Mouse (Mus musculus): ENCODE results near the gene Rxfp4.

The Rxfp4 gene

GRCm38 (mm10) chr3:88627535-88627934 is 25.4 kb downstream of the Rxfp4 start:
- peak; percentile 79 to 87 for DNase-seq

- peak in 1 of 2 experiments; percentile 43 for DNase-seq
Measured at GRCm38 (mm10) chr3:88627114-88627513, 25.8 kb downstream of the Rxfp4 start.

GRCm38 (mm10) chr3:88626316-88626715 is 26.6 kb downstream of the Rxfp4 start:
- DNase-seq: peak in 1 of 2 experiments; percentile 53

- no peak for DNase-seq
Measured at GRCm38 (mm10) chr3:88625531-88625930, 27.4 kb downstream of the Rxfp4 start.

- no peak for DNase-seq
Measured at GRCm38 (mm10) chr3:88624951-88625350, 28.0 kb downstream of the Rxfp4 start.

- peak in 1 of 2 experiments; percentile 46 for DNase-seq
Measured at GRCm38 (mm10) chr3:88624324-88624723, 28.6 kb downstream of the Rxfp4 start.

GRCm38 (mm10) chr3:88623346-88624135 is 29.4 kb downstream of the Rxfp4 start:
- DNase-seq: peak in 1 of 2 experiments; percentile 57

GRCm38 (mm10) chr3:88622941-88623345 is 30.0 kb downstream of the Rxfp4 start:
- peak; percentile 54 to 56 for DNase-seq

GRCm38 (mm10) chr3:88622113-88622940 is 30.6 kb downstream of the Rxfp4 start:
- DNase-seq: peak; percentile 72 to 79

- DNase-seq: peak; percentile 85 to 86
Measured at GRCm38 (mm10) chr3:88621537-88622112, 31.3 kb downstream of the Rxfp4 start.

- DNase-seq: peak; percentile 86 to 88
Measured at GRCm38 (mm10) chr3:88620992-88621536, 31.9 kb downstream of the Rxfp4 start.

- DNase-seq: no peak
Measured at GRCm38 (mm10) chr3:88620146-88620991, 32.6 kb downstream of the Rxfp4 start.

GRCm38 (mm10) chr3:88619113-88620097 is 33.5 kb downstream of the Rxfp4 start:
- peak; percentile 78 to 82 for DNase-seq

GRCm38 (mm10) chr3:88618074-88618871 is 34.7 kb downstream of the Rxfp4 start:
- peak; percentile 69 for DNase-seq

- DNase-seq: no peak
Measured at GRCm38 (mm10) chr3:88616951-88617500, 35.9 kb downstream of the Rxfp4 start.

GRCm38 (mm10) chr3:88615902-88616391 is 37.0 kb downstream of the Rxfp4 start:
- no peak for DNase-seq

- peak; percentile 73 to 80 for DNase-seq
Measured at GRCm38 (mm10) chr3:88615117-88615516, 37.8 kb downstream of the Rxfp4 start.

- no peak for DNase-seq
Measured at GRCm38 (mm10) chr3:88614418-88614817, 38.5 kb downstream of the Rxfp4 start.

GRCm38 (mm10) chr3:88609066-88609465 is 43.9 kb downstream of the Rxfp4 start:
- DNase-seq: peak; percentile 50 to 54

Data from kidney, postnatal 36 days (tissue).